Mouse (Mus musculus) G1E (cell line): ENCODE results near the gene Trib3.

ENCODE experiments used
- CTCF ChIP-seq: IDR thresholded peaks from 2 replicates; pipeline ENCODE4 v1.5.1; 2012; ENCODE audit warnings: low read depth, low read length, inconsistent platforms, mixed read lengths
- GATA1 ChIP-seq: IDR thresholded peaks from 2 replicates; pipeline ENCODE4 v1.6.1; 2012; ENCODE audit warnings: borderline replicate concordance, low read length, inconsistent platforms, mixed read lengths
- TAL1 ChIP-seq: conservative IDR thresholded peaks from 2 replicates; pipeline ENCODE4 v1.6.1; 2012; ENCODE audit warnings: low read depth, low read length, inconsistent platforms, mixed read lengths

DNA sequence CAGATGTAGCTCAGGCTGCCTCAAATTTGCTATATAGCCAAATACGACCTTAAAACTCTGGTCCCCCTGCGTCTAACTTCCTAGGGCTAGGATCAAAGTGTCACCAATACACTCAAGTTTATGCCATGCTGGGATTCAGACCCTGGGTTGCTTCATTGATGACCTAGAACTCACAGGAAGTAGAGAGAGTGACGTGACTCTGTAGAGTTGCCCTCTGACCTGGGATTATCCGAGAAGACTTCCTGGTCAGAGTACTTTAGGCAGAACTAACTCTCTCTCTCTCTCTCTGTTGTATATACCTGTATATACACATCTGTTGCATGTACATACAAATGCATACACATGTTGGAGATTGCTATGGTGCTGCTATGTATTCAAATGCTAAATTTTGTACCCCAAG, 28.8 kb upstream of the Trib3 start:
- TF ChIP-seq CTCF (no peak), GATA1 (no peak), TAL1 (no peak)
